Mouse (Mus musculus) cerebellum, adult (tissue): Measurements from ENCODE around the gene Aar2.

Experiments
- ATAC-seq: cut with Nextera tagmentation; 2 replicates; pipeline ENCODE4 v1.9.2; 2017; ENCODE audit warnings: mild to moderate bottlenecking, moderate library complexity, mixed read lengths; ENCODE audit not compliant: insufficient number of reproducible peaks, low FRiP score, low TSS enrichment

Aar2 gene

DNA sequence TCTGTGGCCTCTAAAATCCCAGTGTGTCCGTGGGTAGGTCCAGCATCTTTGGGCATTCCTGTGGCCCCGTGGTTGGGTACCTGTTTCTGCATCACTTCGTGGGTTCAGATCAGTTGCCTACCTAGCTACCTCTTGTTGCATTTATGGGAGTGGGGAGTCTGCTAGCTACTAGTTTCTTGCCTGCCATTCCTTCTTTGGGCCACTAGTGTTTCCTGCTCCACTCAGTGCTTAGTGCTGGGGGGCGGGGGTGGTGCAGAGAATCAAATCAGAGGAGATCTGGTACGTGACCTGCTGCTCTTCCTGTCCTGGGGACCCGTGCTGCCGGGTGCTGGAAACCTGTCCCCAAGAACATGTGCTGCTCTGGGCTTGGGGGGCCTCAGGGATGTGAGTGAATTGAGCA, 69.1 kb downstream of the Aar2 start:
- ATAC-seq = no peak

DNA sequence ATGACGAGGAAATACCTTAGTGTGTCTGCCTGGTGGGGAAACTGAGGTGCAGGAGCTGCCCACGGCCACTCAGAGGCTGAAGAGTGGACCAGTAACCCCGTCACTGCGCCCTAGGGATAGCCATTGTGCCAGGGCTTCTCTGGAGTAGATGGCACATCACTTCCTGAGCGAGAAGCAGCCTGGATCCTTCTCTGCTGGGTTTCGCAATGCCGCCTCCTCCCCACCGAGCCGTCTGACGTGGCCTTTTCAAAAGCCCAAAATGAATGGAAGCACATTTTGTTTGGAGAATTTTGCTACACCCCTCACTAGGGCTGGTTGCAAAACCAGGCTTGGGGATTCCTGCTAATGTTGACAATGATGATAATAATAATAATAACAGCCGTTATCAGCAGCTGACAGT, 70.2 kb downstream of the Aar2 start:
- ATAC-seq = no peak
